Mouse (Mus musculus) ovary, adult 10 weeks (tissue): ENCODE measurements around the gene Tgfb3. TPM values are rescaled to one million over a fixed set of nuclear protein-coding genes. Genes with fewer than 3 reads are reported as not detected.

ENCODE experiments used
- polyA plus RNA-seq: library from polyadenylated mRNA; stranded (reverse); fragments of 350-450 nt; fragmentation: Illumina TruSeq; extraction: RNeasy Lipid Tissue Mini Kit (QIAGEN cat#74804); gene quantifications from one replicate; pipeline ENCODE4 v1.2.3, GENCODE M21; 2014

Tgfb3 gene
- polyA plus RNA-seq, result 14.8 TPM

DNA sequence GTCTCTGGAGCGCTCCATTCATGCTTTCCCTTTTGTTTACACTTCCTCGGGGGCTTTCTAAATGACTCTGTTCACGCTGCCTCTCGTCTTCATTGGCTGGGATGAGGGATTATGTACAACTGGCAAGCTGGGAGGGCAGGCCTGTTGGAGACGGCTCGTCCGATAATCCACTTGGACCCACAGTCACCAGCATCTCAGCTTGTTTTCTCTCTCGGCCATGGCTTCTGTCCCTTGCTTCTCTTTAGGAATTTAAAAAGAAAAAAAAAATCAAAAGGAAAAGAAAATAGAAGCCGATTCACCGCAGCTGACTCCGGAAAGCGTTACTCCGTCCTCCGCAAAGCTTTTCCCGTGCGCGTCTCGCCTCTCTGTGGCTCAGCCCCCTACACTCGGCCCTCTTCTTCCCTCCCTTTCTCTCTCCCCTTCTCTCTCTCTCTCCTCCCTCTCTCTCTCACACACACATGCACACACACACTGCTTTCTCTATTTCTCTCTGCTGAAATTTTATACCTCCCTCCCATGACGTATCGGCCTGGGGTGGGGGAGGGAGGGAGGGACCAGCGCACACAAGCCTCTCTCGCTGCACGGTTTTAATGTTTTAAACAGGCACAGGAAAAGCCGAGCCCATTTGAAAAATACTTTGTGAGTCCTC is at the start of gene Tgfb3:
Tgfb3 (minus strand) TSS at position 489 of the 649 bp plus-strand sequence.

DNA sequence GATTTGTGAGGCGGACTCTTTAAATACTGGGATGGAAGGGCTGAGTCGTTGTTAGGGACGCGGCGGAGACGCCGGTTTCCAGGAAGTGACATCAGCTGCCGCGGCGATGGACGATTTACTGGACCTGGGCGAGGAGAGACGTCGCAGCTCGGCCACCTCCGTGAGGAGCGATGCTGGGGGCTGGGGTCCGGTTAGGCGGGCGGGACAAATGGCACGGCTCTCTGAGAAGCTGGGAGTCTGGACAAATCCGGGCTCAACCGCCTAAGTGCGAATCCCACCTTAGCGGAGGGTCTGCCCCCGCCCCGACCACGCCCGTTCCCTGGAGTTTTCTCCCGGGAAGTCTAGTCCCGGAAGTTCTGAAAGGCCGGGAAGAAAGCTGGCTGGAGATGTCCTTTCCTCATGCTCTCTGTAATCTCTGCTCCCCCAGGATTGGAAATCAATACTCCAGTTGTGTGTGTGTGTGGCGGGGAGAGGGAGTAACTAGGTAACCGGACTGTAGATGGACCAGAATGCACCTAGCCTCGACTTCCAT is 3.7 kb upstream of the Tgfb3 start, which contains the start of gene Ift43:
Ift43 (plus strand) TSS at position 61 of the 532 bp plus-strand sequence.

Other genes with a start within 250 kb of the Tgfb3 start
- 19.3 TPM for gene Ift43, start 3.5 kb upstream of the Tgfb3 start, polyA plus RNA-seq
- gene Gpatch2l, start 162.8 kb upstream of the Tgfb3 start, polyA plus RNA-seq, result 19.8 TPM